Mouse (Mus musculus) spleen, adult 18-20 months (tissue): ENCODE measurements around the gene Nxf1.
"Not testable (repeated sequence)": the region's sequence is repeated elsewhere in the genome, so short reads cannot be mapped to it uniquely, and the experiment has no call there.

Experiments used
- DNase-seq, 2 experiments: peaks; one replicate each; pipeline ENCODE4 v3.0.0; 2022; ENCODE audit warnings: mixed read lengths in 2 of 2

Gene Nxf1

GRCm38 (mm10) chr19:8756635-8757387 lies at the start of gene Nxf1:
Gene Nxf1, plus strand, starts transcription at chr19:8757073.
- DNase-seq, result peak; percentile 89 to 93

- DNase-seq, result no peak
Observed at GRCm38 (mm10) chr19:8708954-8709353, 47.9 kb upstream of the Nxf1 start.

- DNase-seq, result no peak
Observed at GRCm38 (mm10) chr19:8710057-8710456, 46.8 kb upstream of the Nxf1 start.

GRCm38 (mm10) chr19:8711506-8711905 lies 45.4 kb upstream of the Nxf1 start:
- no peak for DNase-seq

GRCm38 (mm10) chr19:8711949-8712869 lies 44.7 kb upstream of the Nxf1 start:
- DNase-seq, result peak; percentile 26 to 37

- DNase-seq, result peak; percentile 35 to 44
Observed at GRCm38 (mm10) chr19:8712870-8713305, 44.0 kb upstream of the Nxf1 start.

- DNase-seq, result peak; percentile 90 to 96
Observed at GRCm38 (mm10) chr19:8713306-8713996, 43.4 kb upstream of the Nxf1 start.

- DNase-seq, result no peak
Observed at GRCm38 (mm10) chr19:8713997-8714652, 42.7 kb upstream of the Nxf1 start.

GRCm38 (mm10) chr19:8714653-8715481 lies 42.0 kb upstream of the Nxf1 start:
- no peak for DNase-seq

- DNase-seq, result no peak
Observed at GRCm38 (mm10) chr19:8715868-8716766, 40.8 kb upstream of the Nxf1 start.

- no peak for DNase-seq
Observed at GRCm38 (mm10) chr19:8716767-8717475, 40.0 kb upstream of the Nxf1 start.

- DNase-seq, result peak; percentile 24 to 46
Observed at GRCm38 (mm10) chr19:8718357-8718756, 38.5 kb upstream of the Nxf1 start.

GRCm38 (mm10) chr19:8719037-8719436 lies 37.8 kb upstream of the Nxf1 start:
- not testable (repeated sequence) for DNase-seq

GRCm38 (mm10) chr19:8721378-8721777 lies 35.5 kb upstream of the Nxf1 start:
- no peak for DNase-seq

- DNase-seq, result no peak
Observed at GRCm38 (mm10) chr19:8722021-8722420, 34.9 kb upstream of the Nxf1 start.

GRCm38 (mm10) chr19:8722559-8722906 lies 34.3 kb upstream of the Nxf1 start:
- no peak for DNase-seq

GRCm38 (mm10) chr19:8722907-8723573 lies 33.8 kb upstream of the Nxf1 start, which contains the start of gene Slc3a2:
Gene Slc3a2, minus strand, starts transcription at chr19:8723369.
- peak; percentile 90 to 94 for DNase-seq

GRCm38 (mm10) chr19:8723574-8724346 lies 33.1 kb upstream of the Nxf1 start:
- DNase-seq, result no peak
